Mouse (Mus musculus): Measurements from ENCODE around the gene Actc1. TPM values are rescaled to one million over a fixed set of nuclear protein-coding genes. Genes with fewer than 3 reads are reported as not detected.

The Actc1 gene
- polyA plus RNA-seq, 1 experiment from 2014 or later, result 4.6 TPM

- no peaks in the 10 kb centered on the region for H3K4me1 ChIP-seq
- H3K27ac ChIP-seq (replicated peaks), result no peak overlapping the region
- H3K36me3 ChIP-seq, result no peaks in the 10 kb centered on the region
- H3K9me3 ChIP-seq, result no peaks in the 10 kb centered on the region
- H3K27me3 ChIP-seq, result no peaks in the 10 kb centered on the region
- ATAC-seq (ENCODE audit: low FRiP score, low read depth), result no peak
- no peak overlapping the region for H3K4me3 ChIP-seq
- no peak overlapping the region for H3K9ac ChIP-seq (replicated peaks)
- no peak overlapping the region for H3K4me2 ChIP-seq (replicated peaks)
- 94% methylated on average over 2 of the region's 2 CpGs for WGBS
These were observed 18.5 kb upstream of the Actc1 start for GRCm38 (mm10) chr2:114071876-114072275.

- Histone ChIP-seq H3K4me2 (replicated peaks) (no peak overlapping the region), H3K9me3 (no peaks in the 10 kb centered on the region), H3K36me3 (no peaks in the 10 kb centered on the region), H3K27me3 (no peaks in the 10 kb centered on the region), H3K4me3 (no peak overlapping the region), H3K9ac (replicated peaks) (no peak overlapping the region), H3K27ac (replicated peaks) (no peak overlapping the region), H3K4me1 (no peaks in the 10 kb centered on the region)
- no peak for ATAC-seq (ENCODE audit: low FRiP score, low read depth)
- WGBS, result 83% methylated on average over 3 of the region's 3 CpGs
These were observed 12.9 kb upstream of the Actc1 start for GRCm38 (mm10) chr2:114066226-114066625.

- no peaks in the 10 kb centered on the region for H3K27me3 ChIP-seq
- H3K27ac ChIP-seq (replicated peaks), result no peak overlapping the region
- ATAC-seq (ENCODE audit: low FRiP score, low read depth), result no peak
- no peak overlapping the region for H3K4me2 ChIP-seq (replicated peaks)
- no peaks in the 10 kb centered on the region for H3K36me3 ChIP-seq
- no peak overlapping the region for H3K9ac ChIP-seq (replicated peaks)
- 74% methylated on average over 2 of the region's 2 CpGs for WGBS
- no peak overlapping the region for H3K4me3 ChIP-seq
- H3K4me1 ChIP-seq, result no peaks in the 10 kb centered on the region
- no peaks in the 10 kb centered on the region for H3K9me3 ChIP-seq
These were observed 10.7 kb upstream of the Actc1 start for GRCm38 (mm10) chr2:114064004-114064403.

- peaks cover 8% of the 10 kb centered on the region; the same call in 1 of the 2 replicates for H3K4me1 ChIP-seq
- no peak overlapping the region for H3K27ac ChIP-seq (replicated peaks)
- H3K4me2 ChIP-seq (replicated peaks), result no peak overlapping the region
- H3K36me3 ChIP-seq, result no peaks in the 10 kb centered on the region
- no peak overlapping the region for H3K4me3 ChIP-seq
- H3K9me3 ChIP-seq, result no peaks in the 10 kb centered on the region
- 0 out of 2 replicates have a peak, but pooled peaks have one; percentile 36 for ATAC-seq (ENCODE audit: low FRiP score, low read depth)
- H3K9ac ChIP-seq (replicated peaks), result no peak overlapping the region
- WGBS, result 38% methylated on average over 6 of the region's 6 CpGs
- H3K27me3 ChIP-seq, result no peaks in the 10 kb centered on the region
These were observed 6.8 kb upstream of the Actc1 start for GRCm38 (mm10) chr2:114060071-114060591.

- Histone ChIP-seq H3K4me3 (no peak overlapping the region), H3K4me2 (replicated peaks) (no peak overlapping the region), H3K4me1 (peaks cover 8% of the 10 kb centered on the region; the same call in 1 of the 2 replicates), H3K36me3 (no peaks in the 10 kb centered on the region), H3K9ac (replicated peaks) (no peak overlapping the region), H3K9me3 (no peaks in the 10 kb centered on the region), H3K27ac (replicated peaks) (no peak overlapping the region), H3K27me3 (no peaks in the 10 kb centered on the region)
- no peak for ATAC-seq (ENCODE audit: low FRiP score, low read depth)
- 64% methylated on average over 1 of the region's 1 CpGs for WGBS
These were observed 6.3 kb upstream of the Actc1 start for GRCm38 (mm10) chr2:114059608-114060007.

- Histone ChIP-seq H3K4me2 (replicated peaks) (no peak overlapping the region), H3K27me3 (no peaks in the 10 kb centered on the region), H3K27ac (replicated peaks) (no peak overlapping the region), H3K9me3 (no peaks in the 10 kb centered on the region), H3K36me3 (no peaks in the 10 kb centered on the region), H3K9ac (replicated peaks) (no peak overlapping the region), H3K4me1 (peaks cover 8% of the 10 kb centered on the region; the same call in 1 of the 2 replicates), H3K4me3 (no peak overlapping the region)
- WGBS, result 92% methylated on average over 10 of the region's 10 CpGs
- no peak for ATAC-seq (ENCODE audit: low FRiP score, low read depth)
These were observed 5.0 kb upstream of the Actc1 start for GRCm38 (mm10) chr2:114058226-114058796.

- H3K4me1 ChIP-seq, result peaks cover 8% of the 10 kb centered on the region; the same call in 1 of the 2 replicates
- 13% methylated on average over 10 of the region's 10 CpGs for WGBS
- H3K27me3 ChIP-seq, result no peaks in the 10 kb centered on the region
- no peak overlapping the region for H3K4me2 ChIP-seq (replicated peaks)
- H3K36me3 ChIP-seq, result no peaks in the 10 kb centered on the region
- H3K9me3 ChIP-seq, result no peaks in the 10 kb centered on the region
- peak; percentile 78 for ATAC-seq (ENCODE audit: low FRiP score, low read depth)
- H3K27ac ChIP-seq (replicated peaks), result peak overlapping the region; percentile 32; the same call in 1 of the 2 replicates
- no peak overlapping the region for H3K9ac ChIP-seq (replicated peaks)
- H3K4me3 ChIP-seq, result no peak overlapping the region
These were observed 4.0 kb upstream of the Actc1 start for GRCm38 (mm10) chr2:114057303-114057853.

GRCm38 (mm10) chr2:114054129-114054528 lies 781 bp upstream of the Actc1 start:
- H3K4me2 ChIP-seq (replicated peaks), result no peak overlapping the region
- no peaks in the 10 kb centered on the region for H3K27me3 ChIP-seq
- no peak overlapping the region for H3K27ac ChIP-seq (replicated peaks)
- H3K4me1 ChIP-seq, result peaks cover 8% of the 10 kb centered on the region; the same call in 1 of the 2 replicates
- H3K4me3 ChIP-seq, result no peak overlapping the region
- no peaks in the 10 kb centered on the region for H3K36me3 ChIP-seq
- whole genome bisulfite sequencing, result 90% methylated on average over 4 of the region's 4 CpGs
- H3K9me3 ChIP-seq, result no peaks in the 10 kb centered on the region
- H3K9ac ChIP-seq (replicated peaks), result no peak overlapping the region
- ATAC-seq (ENCODE audit: low FRiP score, low read depth), result no peak

GRCm38 (mm10) chr2:114051871-114052241 lies 1.5 kb downstream of the Actc1 start:
- Histone ChIP-seq H3K4me1 (no peaks in the 10 kb centered on the region), H3K9me3 (no peaks in the 10 kb centered on the region)
- 90% methylated on average over 14 of the region's 14 CpGs for WGBS

GRCm38 (mm10) chr2:114051111-114051870 lies 2.1 kb downstream of the Actc1 start:
- H3K4me1 ChIP-seq, result no peaks in the 10 kb centered on the region
- no peaks in the 10 kb centered on the region; the same call in 1 of the 2 replicates for H3K27me3 ChIP-seq
- H3K9me3 ChIP-seq, result no peaks in the 10 kb centered on the region
- 93% methylated on average over 7 of the region's 7 CpGs for WGBS
- H3K9ac ChIP-seq (replicated peaks), result no peak overlapping the region
- no peaks in the 10 kb centered on the region for H3K36me3 ChIP-seq
- ATAC-seq (ENCODE audit: low FRiP score, low read depth), result no peak
- no peak overlapping the region for H3K4me2 ChIP-seq (replicated peaks)
- no peak overlapping the region for H3K27ac ChIP-seq (replicated peaks)
- H3K4me3 ChIP-seq, result no peak overlapping the region

More at GRCm38 (mm10) chr2:114051871-114052241, 1.5 kb downstream of the Actc1 start:
- H3K27me3 ChIP-seq, result no peaks in the 10 kb centered on the region; the same call in 1 of the 2 replicates
- H3K36me3 ChIP-seq, result no peaks in the 10 kb centered on the region
- no peak overlapping the region for H3K4me3 ChIP-seq
- H3K9ac ChIP-seq (replicated peaks), result no peak overlapping the region
- H3K4me2 ChIP-seq (replicated peaks), result no peak overlapping the region
- no peak overlapping the region for H3K27ac ChIP-seq (replicated peaks)
- ATAC-seq (ENCODE audit: low FRiP score, low read depth), result no peak

- H3K27me3 ChIP-seq, result no peaks in the 10 kb centered on the region; the same call in 1 of the 2 replicates
- no peak overlapping the region for H3K4me2 ChIP-seq (replicated peaks)
- no peaks in the 10 kb centered on the region for H3K4me1 ChIP-seq
- ATAC-seq (ENCODE audit: low FRiP score, low read depth), result no peak
- H3K9ac ChIP-seq (replicated peaks), result no peak overlapping the region
- no peak overlapping the region for H3K27ac ChIP-seq (replicated peaks)
- no peaks in the 10 kb centered on the region for H3K36me3 ChIP-seq
- H3K4me3 ChIP-seq, result no peak overlapping the region
- 95% methylated on average over 7 of the region's 7 CpGs for WGBS
- no peaks in the 10 kb centered on the region for H3K9me3 ChIP-seq
These were observed 3.2 kb downstream of the Actc1 start for GRCm38 (mm10) chr2:114050150-114050549.

- 95% methylated on average over 7 of the region's 7 CpGs for WGBS
These were observed 4.0 kb downstream of the Actc1 start for GRCm38 (mm10) chr2:114049372-114049771.

More at GRCm38 (mm10) chr2:114049372-114049771, 4.0 kb downstream of the Actc1 start:
- no peak overlapping the region for H3K4me3 ChIP-seq
- no peak overlapping the region for H3K9ac ChIP-seq (replicated peaks)
- no peak overlapping the region for H3K27ac ChIP-seq (replicated peaks)
- no peaks in the 10 kb centered on the region for H3K36me3 ChIP-seq
- no peak for ATAC-seq (ENCODE audit: low FRiP score, low read depth)
- no peaks in the 10 kb centered on the region for H3K9me3 ChIP-seq
- no peak overlapping the region for H3K4me2 ChIP-seq (replicated peaks)
- H3K4me1 ChIP-seq, result no peaks in the 10 kb centered on the region
- H3K27me3 ChIP-seq, result no peaks in the 10 kb centered on the region; the same call in 1 of the 2 replicates

All from midbrain, embryonic 12.5 days (tissue).